Mouse (Mus musculus) megakaryocyte-erythroid progenitor cell, adult 5-6 weeks (primary cell): ENCODE data around the gene Bax. TPM values are rescaled to one million over a fixed set of nuclear protein-coding genes. Genes with fewer than 3 reads are reported as not detected.
"Not testable (repeated sequence)": the region's sequence is repeated elsewhere in the genome, so short reads cannot be mapped to it uniquely, and the experiment has no call there.

ENCODE experiments used
- ATAC-seq: replicated peaks from 2 replicates; pipeline ENCODE4 v1.8.0; 2016; ENCODE audit warnings: mild to moderate bottlenecking, inconsistent platforms; ENCODE audit not compliant: severe bottlenecking, poor library complexity, low FRiP score, low TSS enrichment
- total RNA-seq, 2 experiments: library from RNA; stranded (forward) in 1 of 2; stranded (reverse) in 1 of 2; fragments of 200-1000, 215-1000 nt in 1 of 2; fragments of >200 nt in 1 of 2; fragmentation: Nextera tagmentation in 1 of 2; gene quantifications; 2 replicates each; pipeline ENCODE4 v1.2.3; 2014 to 2017

The Bax gene
- total RNA-seq, 2 experiments from 2014 or later: 40.8 to 60.7 TPM

DNA sequence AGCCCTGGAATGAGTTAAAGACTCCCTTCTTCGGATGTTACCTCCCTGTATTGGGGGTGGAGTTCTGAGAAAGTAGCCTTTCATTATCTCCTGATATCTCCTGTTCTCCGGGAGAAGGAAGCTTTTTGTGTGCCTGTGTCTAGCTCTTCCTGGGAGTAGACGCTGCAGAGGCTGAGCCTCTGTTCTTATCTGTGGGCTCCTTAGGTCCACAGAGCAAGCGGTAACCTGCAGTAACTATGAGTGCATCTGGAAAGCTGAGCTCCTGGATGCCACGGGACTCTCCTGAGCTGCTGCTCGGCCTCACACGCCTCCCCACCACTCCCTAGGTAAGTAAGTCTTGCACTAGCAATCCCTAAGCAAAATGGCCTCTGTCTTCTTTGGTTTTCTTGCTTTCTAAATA lies 19.5 kb upstream of the Bax start:
- ATAC-seq: no peak

DNA sequence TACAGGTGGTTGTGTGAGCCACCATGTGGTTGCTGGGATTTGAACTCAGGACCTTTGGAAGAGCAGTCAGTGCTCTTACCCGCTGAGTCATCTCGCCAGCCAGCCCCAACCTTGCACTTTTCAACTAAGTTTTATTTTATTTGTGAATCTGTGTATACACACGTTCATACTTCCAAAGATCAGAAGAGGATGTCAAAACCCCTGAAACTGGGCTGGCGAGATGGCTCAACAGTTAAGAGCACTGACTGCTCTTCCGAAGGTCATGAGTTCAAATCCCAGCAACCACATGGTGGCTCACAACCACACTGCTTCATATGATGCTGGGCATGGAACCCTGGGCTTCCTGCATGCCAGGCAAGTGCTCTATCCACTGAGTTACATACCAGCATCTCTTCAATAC lies 18.3 kb upstream of the Bax start:
- ATAC-seq: not testable (repeated sequence)

DNA sequence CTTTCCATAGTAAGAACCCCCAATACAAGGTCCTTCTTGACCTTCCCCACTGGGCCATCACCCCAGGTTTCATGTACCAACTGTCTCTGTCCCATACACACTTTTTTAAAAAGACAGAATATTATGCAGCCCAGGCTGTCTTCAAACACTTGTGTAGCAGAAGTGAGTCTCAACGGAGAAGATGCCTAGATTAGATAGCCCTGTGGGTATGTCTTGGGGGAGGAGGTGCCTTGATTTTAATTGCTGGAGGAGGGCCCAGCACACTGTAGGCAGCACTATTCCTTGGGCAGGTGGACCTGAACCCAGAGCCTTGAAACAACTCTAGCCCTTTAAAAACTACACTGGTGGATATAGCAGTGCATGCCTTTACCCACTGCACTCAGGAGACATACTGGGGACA lies 15.5 kb upstream of the Bax start:
- peak; percentile 51; the same call in 1 of the 2 replicates for ATAC-seq

- ATAC-seq: peak; percentile 79
Observed at GRCm38 (mm10) chr7:45481374-45481927, 14.8 kb upstream of the Bax start, which contains the start of gene Tulp2. Gene Tulp2, plus strand, starts transcription at chr7:45481877.

DNA sequence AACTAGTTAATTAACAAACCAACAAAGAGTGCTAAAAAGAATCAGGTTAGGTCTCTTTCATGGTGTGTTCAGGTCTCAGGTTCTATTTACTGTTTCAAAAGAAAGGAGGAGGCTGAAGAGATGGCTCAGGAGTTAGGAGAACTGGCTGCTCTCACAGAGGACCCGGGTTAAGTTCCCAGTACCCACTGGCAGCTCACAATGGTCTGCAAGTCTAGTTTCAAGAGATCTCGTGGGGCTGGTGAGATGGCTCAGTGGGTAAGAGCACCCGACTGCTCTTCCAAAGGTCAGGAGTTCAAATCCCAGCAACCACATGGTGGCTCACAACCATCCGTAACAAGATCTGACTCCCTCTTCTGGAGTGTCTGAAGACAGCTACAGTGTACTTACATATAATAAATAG lies 13.6 kb upstream of the Bax start:
- ATAC-seq: not testable (repeated sequence)

DNA sequence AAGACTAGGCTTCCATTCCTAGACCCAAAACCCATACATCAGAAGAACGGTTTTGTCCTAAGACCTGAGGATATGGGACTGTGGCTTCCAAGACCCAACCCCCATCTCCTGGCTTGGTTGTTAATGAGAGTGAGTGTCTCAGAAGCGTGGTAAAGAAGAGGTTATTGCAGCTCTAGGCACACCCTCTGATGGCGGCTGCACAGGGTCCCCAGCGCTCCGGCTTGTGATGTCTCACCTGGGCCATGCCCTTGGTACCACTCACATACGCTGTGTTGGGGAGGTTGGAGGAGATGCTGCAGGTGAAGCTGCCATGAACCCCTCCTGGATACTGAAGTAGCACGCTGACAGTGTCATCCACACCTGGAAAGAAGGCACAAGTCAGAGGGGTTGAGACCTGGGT lies 12.1 kb upstream of the Bax start:
- ATAC-seq: no peak

- peak; percentile 76 for ATAC-seq
Observed at GRCm38 (mm10) chr7:45477003-45477402, 10.3 kb upstream of the Bax start.

- no peak for ATAC-seq
Observed at GRCm38 (mm10) chr7:45476453-45476852, 9.8 kb upstream of the Bax start.

- ATAC-seq: no peak
Observed at GRCm38 (mm10) chr7:45475291-45475969, 8.7 kb upstream of the Bax start.

DNA sequence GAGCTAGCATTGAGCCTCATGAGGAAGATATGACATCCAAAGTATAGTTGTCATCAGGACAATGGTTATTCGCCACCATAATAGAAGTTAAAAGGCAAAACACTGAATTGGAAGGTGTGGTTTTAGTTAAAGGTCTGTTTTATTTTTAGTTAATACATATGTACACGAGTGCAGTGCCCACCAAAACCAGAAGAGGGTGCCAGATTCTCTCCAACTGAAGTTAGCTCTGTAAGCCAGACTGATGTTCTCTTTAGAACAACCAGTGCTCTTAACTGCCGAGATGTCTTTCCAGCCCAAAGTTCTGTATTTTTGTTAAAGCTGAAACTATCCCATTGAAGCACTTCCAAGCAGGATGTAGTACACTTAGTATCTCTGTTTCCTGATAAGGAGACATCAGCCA lies 4.2 kb upstream of the Bax start:
- peak; percentile 68 for ATAC-seq

DNA sequence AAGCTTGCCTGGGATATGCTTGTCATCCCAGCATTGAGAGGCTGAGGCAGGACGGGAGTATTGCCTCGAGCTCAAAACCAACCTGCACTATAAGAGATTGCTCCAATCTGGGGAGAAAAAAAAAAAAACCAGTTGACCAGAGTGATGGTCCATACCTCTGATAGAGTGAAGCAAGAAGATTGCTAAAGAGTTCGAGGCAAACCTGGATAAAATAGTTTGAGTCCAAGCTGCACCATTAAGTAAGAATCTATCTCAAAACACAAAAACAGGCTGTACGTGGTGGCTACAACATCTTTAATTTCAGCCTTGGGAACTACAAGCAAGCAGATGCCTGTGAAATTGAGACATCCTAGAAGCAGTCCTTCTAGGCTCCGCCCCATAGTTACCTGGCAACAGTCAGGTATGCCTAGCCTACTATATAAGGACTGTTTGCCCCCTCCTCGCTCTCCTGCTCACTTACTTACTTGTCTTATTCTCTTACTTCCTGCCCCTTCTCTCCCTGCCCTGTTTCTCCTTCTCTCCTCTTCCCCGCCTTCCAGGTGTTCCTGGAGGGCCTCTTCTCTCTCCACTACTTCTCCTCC lies 482 bp upstream of the Bax start:
- ATAC-seq: no peak; the same call in 1 of the 2 replicates

GRCm38 (mm10) chr7:45465549-45465948 lies 1.1 kb downstream of the Bax start:
- no peak for ATAC-seq

DNA sequence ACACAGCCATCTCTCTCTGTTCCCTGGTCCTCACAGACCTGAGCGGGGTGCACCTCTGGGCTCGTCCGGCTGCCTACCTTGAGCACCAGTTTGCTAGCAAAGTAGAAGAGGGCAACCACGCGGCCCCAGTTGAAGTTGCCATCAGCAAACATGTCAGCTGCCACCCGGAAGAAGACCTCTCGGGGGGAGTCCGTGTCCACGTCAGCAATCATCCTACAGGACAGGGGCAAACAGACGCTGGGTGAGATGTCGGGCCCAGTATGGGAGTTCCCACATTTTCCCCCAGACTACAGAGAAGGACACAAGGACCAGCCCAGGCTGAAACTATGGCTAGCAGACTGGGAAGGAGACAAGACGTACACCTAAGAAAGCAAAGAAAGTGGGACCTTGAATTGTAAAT lies 1.6 kb downstream of the Bax start:
- no peak for ATAC-seq

DNA sequence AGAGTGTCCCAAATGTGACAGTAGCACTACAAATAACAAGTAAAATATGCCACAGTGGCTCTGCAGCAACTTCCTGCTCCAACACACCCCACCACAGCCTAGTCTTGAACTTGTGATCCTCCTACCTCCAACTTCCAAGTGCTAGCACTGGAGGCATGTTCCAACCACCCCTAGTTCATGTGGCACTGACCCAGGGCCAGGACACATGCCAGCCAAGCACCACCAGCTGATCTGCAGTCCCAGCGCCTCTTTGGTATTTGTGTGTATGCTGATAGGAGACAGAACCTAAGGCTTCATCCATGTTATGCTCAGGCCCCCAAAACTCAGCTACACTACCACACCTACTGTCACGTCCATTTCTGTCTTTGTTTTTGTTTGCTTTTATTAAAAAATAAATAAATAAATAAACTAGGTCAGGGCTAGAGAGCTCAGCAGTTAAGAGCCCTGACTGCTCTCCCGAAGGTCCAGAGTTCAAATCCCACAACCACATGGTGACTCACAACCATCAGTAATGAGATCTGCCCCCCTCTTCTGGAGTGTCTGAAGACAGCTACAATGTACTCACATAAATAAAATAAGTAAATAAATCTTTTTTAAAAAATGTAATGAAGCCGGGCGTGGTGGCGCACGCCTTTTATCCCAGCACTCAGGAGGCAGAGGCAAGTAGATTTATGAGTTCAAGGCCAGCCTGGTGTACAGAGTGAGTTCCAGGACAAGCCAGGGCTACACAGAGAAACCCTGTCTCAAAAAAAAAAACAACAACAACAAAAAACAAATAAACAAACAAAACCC lies 2.5 kb downstream of the Bax start:
- no peak for ATAC-seq

DNA sequence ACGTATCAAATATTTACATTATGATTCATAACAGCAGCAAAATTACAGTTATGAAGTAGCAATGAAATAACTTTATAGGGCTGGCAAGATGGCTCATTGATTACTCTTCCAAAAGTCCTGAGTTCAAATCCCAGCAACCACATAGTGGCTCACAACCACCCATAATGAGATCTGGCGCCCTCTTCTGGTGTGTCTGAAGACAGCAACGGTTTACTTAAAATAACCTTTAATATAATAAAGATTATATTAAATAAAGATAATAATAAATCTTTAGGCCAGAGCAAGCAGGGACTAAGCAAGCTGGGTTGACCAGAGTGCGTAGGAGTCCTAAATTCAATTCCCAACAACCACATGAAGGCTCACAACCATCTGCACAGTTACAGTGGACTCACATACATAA lies 3.8 kb downstream of the Bax start:
- ATAC-seq: not testable (repeated sequence)

GRCm38 (mm10) chr7:45462325-45462724 lies 4.4 kb downstream of the Bax start:
- no peak for ATAC-seq

DNA sequence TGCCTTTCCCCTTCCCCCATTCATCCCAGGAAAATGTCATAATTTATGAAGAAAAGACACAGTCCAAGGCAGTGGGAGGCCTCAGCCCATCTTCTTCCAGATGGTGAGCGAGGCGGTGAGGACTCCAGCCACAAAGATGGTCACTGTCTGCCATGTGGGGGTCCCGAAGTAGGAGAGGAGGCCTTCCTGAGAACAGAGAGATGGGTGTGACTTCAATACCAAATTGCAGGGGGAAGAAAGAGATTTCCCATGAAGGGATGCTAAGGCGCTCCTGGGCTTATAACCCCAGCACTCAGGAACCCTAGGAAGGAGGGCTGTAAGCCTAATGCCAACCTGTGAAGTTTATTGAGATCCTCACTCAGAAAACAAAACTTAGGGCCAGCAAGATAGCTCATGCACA lies 4.9 kb downstream of the Bax start:
- ATAC-seq: no peak

DNA sequence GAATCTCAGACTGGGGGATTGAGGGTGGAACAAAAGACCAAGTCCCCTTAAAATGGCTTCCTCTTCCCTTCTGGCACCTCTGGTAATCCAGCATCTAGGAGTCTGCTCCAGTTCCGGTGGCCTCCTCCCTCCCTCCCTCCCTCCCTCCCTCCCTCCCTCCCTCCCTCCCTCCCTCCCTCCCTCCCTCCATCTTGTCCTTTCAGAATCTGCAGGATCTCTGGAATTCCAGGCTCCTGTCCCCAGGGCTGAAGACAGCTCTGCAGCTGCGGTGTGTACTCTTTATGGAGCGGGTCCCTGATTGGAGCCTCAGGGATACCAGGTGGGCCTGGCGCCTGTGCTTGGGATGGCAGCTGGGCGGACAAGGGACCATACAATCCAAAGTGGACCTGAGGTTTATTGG lies 5.4 kb downstream of the Bax start:
- ATAC-seq: no peak

GRCm38 (mm10) chr7:45460860-45461314 lies 5.8 kb downstream of the Bax start:
- ATAC-seq: peak; percentile 27

DNA sequence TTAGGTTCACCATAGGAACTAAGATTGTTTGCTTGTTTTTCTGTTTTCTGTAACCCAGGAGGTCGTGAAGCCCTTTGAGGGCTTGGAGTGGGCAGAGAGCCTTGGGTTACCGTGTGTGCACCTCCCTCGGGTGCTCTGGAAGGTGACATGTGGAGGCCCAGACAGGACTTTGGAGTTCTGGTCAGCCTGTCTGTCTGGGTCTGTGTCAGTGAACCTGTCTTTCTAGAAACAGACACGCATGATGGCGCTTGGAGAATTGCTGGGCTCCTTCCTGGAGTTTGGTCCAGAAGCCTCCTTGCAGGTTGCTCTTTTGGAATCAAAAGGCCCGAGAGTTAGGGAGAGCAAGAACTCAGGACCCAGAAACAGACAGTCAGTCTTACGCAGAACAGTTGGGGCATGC lies 6.3 kb downstream of the Bax start:
- 0 out of 2 replicates have a peak, but pooled peaks have one; percentile 1 for ATAC-seq
